Mouse (Mus musculus) layer of hippocampus, adult 18-20 months (tissue): ENCODE measurements around the gene Mark3. TPM values are rescaled to one million over a fixed set of nuclear protein-coding genes. Genes with fewer than 3 reads are reported as not detected.

Experiments
- DNase-seq, 2 experiments: peaks; one replicate each; pipeline ENCODE4 v3.0.0; 2022; ENCODE audit warnings: low spot score in 2 of 2
- total RNA-seq, 2 experiments: library from RNA; stranded (reverse); gene quantifications; 2 replicates each; pipeline ENCODE4 v1.2.3; 2021

Gene Mark3
- total RNA-seq, 2 experiments from 2014 or later = 92.2 to 92.3 TPM

- DNase-seq = peak in 1 of 2 experiments; percentile 72
These were observed 120.8 kb downstream of the Mark3 start for GRCm38 (mm10) chr12:111694880-111695804.

- peak in 1 of 2 experiments; percentile 82 for DNase-seq
These were observed 121.9 kb downstream of the Mark3 start for GRCm38 (mm10) chr12:111696239-111696638.

GRCm38 (mm10) chr12:111697708-111698107 is 123.4 kb downstream of the Mark3 start:
- DNase-seq = no peak

DNA sequence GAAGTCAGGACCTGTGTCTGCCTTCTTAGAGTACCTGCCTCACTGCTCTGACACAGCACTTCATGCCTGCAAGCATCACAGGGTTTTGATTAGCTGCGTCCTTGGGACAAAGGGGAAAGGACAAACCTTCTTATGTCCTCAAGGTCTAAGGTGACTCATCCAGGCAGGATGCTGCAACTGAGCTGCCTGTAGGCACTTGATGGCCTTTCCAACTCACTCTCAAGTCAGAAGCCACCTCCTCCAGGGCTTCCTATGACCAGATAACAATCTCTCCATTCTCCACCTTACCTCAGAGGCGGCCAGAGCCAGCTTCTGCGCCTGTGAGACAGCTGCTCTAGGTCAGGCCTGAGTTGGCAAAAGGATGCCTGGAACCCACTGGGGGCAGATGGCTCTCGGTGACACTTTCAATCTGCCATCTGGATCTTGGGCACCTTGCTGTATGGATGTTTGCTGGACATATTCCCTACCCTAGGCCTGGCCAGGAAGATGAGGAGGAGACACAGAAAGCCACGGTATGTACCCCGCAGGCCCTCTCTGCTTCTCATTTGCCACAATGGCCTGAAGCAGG is 124.1 kb downstream of the Mark3 start:
- no peak for DNase-seq

DNA sequence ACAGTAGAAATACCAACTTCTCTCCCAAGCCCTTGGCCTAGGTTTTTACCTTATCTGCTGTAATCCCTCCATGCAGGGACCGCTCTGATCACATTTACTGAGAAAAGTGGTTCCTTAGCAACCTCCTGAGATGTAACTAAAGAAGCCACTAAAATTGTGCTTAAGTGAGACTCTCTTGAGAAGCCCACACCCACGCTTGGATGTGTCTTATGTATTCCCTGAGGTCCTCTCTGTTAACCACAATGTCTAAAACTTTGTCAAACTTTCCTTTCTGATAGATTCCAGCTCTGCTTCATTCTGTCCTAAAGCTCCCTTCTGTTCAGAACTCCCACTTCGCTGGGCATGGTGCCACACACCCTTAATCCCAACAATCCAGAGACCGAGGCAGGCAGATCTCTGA is 125.2 kb downstream of the Mark3 start:
- no peak for DNase-seq

GRCm38 (mm10) chr12:111700920-111701458 is 126.7 kb downstream of the Mark3 start:
- no peak for DNase-seq

DNA sequence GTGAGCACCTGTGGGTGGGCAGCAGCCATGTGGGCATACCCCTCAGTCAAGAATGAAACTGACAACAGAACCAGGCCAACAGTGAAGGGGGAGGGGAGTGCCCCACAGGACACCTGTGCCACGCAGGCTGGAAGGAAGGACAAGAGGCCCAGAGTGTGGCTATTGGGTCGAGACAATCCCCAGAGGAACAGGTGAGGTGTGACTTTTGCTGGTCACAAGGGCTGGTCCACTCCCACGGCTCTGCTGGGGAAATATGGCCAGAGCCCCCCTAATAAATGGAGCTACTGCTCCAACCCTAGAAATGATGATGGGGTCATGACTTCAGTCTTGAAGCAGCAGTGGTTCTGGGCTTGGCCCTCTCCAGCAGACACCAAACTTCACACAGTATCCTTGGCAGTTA is 129.0 kb downstream of the Mark3 start:
- no peak for DNase-seq

DNA sequence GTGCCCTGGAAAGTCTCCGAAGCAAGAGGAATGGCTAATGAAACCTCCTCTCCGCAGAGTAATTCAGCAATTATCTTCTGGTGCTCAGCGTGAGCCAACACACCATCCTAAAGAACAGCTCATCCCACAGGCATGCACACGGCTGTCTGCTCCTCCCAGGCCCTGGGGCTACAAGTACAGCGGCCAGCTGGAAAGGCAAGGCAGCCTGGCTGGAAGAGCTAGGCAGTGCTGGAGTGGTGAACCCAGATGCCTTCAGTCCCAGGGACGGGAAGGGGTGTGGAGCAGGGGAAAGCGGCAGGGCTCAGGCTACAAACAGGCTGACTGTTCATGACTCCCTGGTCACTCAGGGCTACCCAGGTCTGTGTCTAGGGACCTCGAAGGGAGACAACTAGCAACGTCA is 130.3 kb downstream of the Mark3 start:
- DNase-seq = no peak

DNA sequence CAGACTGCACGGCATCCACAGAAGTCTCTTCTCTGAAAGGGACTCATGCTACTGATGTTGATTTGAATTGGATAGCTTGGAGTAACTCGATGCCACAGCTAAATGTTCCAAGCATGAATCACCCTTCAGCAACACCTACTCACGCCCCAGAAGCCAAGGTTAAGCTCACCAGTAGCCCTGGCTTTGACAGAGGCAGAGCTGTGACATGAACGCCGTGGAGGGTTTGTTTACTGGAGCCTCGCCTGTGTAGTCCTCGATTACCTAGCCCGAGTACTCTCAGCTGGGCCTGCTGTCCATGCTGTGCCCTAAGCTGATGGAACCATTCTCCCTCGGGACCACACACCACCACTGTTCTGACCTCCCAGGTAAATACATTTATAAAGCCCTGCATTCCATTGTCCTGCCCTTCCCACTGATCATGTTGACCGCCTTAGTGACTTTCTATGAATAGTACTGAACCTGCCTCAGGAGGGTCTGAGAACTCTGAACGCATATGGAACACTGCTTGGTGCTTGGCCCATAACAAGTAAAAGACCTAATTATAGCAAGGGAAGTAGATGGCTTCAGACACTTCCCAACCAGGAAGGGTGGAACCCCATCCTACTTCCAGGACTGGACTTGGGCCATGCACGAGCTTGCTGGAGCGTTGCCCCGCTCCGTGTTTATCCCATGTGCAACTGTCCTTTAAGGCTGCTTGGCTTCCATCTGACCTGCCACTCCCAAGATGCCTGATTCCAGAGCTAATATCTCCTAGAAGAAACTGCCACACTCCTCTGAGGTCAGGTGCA is 131.1 kb downstream of the Mark3 start:
- no peak for DNase-seq

Other genes with a start within 250 kb of the Mark3 start
- 100 to 1,000 TPM; 119 to 124 TPM for gene Cdc42bpb, start 196.8 kb upstream of the Mark3 start, total RNA-seq
- gene Lbhd2, start 167.7 kb upstream of the Mark3 start, total RNA-seq = 1 to 10 TPM in 1 of 2 experiments, under 1 TPM in 1; 0.53 to 1.2 TPM
- gene Exoc3l4, start 157.5 kb upstream of the Mark3 start, total RNA-seq = 1 to 10 TPM; 6.1 to 7.1 TPM
- 1 to 10 TPM in 1 of 2 experiments, under 1 TPM in 1; 0.30 to 1.7 TPM for gene Tnfaip2, start 132.1 kb upstream of the Mark3 start, total RNA-seq
- 1 to 10 TPM; 3.7 to 3.9 TPM for gene Gm266, start 88.7 kb upstream of the Mark3 start, total RNA-seq
- gene Eif5, start 36.5 kb upstream of the Mark3 start, total RNA-seq = 100 to 1,000 TPM; 254 to 262 TPM
- gene Ckb, start 97.8 kb downstream of the Mark3 start, total RNA-seq = 1,000 to 10,000 TPM; 1,388 to 1,396 TPM
- gene Trmt61a, start 103.6 kb downstream of the Mark3 start, total RNA-seq = 10 to 100 TPM; 18.5 to 18.8 TPM
- gene Bag5, start 138.7 kb downstream of the Mark3 start, total RNA-seq = 10 to 100 TPM; 54.9 to 58.5 TPM
- gene Apopt1, start 138.7 kb downstream of the Mark3 start, total RNA-seq = 10 to 100 TPM; 32.9 to 37.4 TPM
- 100 to 1,000 TPM; 682 to 695 TPM for gene Klc1, start 184.3 kb downstream of the Mark3 start, total RNA-seq
- gene Xrcc3, start 239.3 kb downstream of the Mark3 start, total RNA-seq = 1 to 10 TPM; 4.0 to 6.0 TPM
- 10 to 100 TPM; 23.4 to 23.8 TPM for gene Zfyve21, start 239.6 kb downstream of the Mark3 start, total RNA-seq